Mouse (Mus musculus) liver, embryonic 14.5 days (tissue): ENCODE results near the gene Xdh. TPM values are rescaled to one million over a fixed set of nuclear protein-coding genes. Genes with fewer than 3 reads are reported as not detected.
"Not testable (repeated sequence)": the region's sequence is repeated elsewhere in the genome, so short reads cannot be mapped to it uniquely, and the experiment has no call there.

Experiments
- ATAC-seq: fragments of 200-750 bp; cut with Nextera tagmentation; 2 replicates; pipeline ENCODE4 v1.8.0; 2017; ENCODE audit warnings: moderate number of reproducible peaks, mild to moderate bottlenecking, moderate library complexity; ENCODE audit not compliant: insufficient read depth
- DNase-seq, 3 experiments: peaks; one replicate each; pipeline ENCODE4 v3.0.0-alpha.2; 2012 to 2013; ENCODE audit warnings: low read depth in 3 of 3, low spot score in 3 of 3
- H3K27ac ChIP-seq: fragments of 300-500 bp; sonication (generic); 2 replicates; pipeline ENCODE4 v1.5.1; 2014; ENCODE audit warnings: moderate library complexity, mild to moderate bottlenecking, control low read depth, inconsistent platforms
- H3K27me3 ChIP-seq: fragments of 300-500 bp; sonication (generic); 2 replicates; pipeline ENCODE4 v1.6.1; 2014; ENCODE audit warnings: mild to moderate bottlenecking, low read length, moderate library complexity; ENCODE audit not compliant: control insufficient read depth, insufficient read depth
- H3K36me3 ChIP-seq: fragments of 300-500 bp; sonication (generic); replicated peaks from 2 replicates; pipeline ENCODE4 v1.6.1; 2014; ENCODE audit warnings: low read depth; ENCODE audit not compliant: control insufficient read depth, insufficient read depth
- H3K4me1 ChIP-seq, 2 experiments: fragments of 200-500 bp in 1 of 2; fragments of 300-500 bp in 1 of 2; sonication (generic) in 1 of 2; replicated peaks; 2 replicates each; pipeline ENCODE4 v1.6.1; 2012 to 2014; ENCODE audit warnings: antibody characterized with exemption in 1 of 2, inconsistent platforms in 1 of 2, low read length in 1 of 2; ENCODE audit not compliant: control insufficient read depth in 2 of 2, insufficient read depth in 2 of 2
- H3K4me2 ChIP-seq: fragments of 300-500 bp; sonication (generic); 2 replicates; pipeline ENCODE4 v1.6.1; 2014; ENCODE audit warnings: low read depth, mild to moderate bottlenecking, control low read depth, moderate library complexity
- H3K4me3 ChIP-seq, 2 experiments: fragments of 200-500 bp in 1 of 2; fragments of 300-500 bp in 1 of 2; sonication (generic) in 1 of 2; 2 replicates each; pipeline ENCODE4 v1.5.1; 2012 to 2014; ENCODE audit warnings: low read depth in 2 of 2, low read length in 2 of 2, mild to moderate bottlenecking in 2 of 2, control low read depth in 1 of 2, inconsistent platforms in 1 of 2, moderate library complexity in 1 of 2; ENCODE audit not compliant: insufficient read depth in 1 of 2
- H3K9ac ChIP-seq: fragments of 300-500 bp; sonication (generic); replicated peaks from 2 replicates; pipeline ENCODE4 v1.6.1; 2014; ENCODE audit warnings: mild to moderate bottlenecking, control low read depth, moderate library complexity
- H3K9me3 ChIP-seq: fragments of 300-500 bp; sonication (generic); 2 replicates; pipeline ENCODE4 v1.6.1; 2016; ENCODE audit warnings: low read length, mixed read lengths; ENCODE audit not compliant: control insufficient read depth
- CTCF ChIP-seq: IDR thresholded peaks from 2 replicates; pipeline ENCODE4 v1.5.1; 2016; ENCODE audit warnings: antibody characterized with exemption, low read depth, control low read depth
- EP300 ChIP-seq: IDR thresholded peaks from 2 replicates; pipeline ENCODE4 v1.6.1; 2016; ENCODE audit warnings: antibody characterized with exemption, low read depth
- WGBS: fragments of 180-500 bp; shearing (Covaris S2); extraction: QIAGEN DNeasy Blood & Tissue Kit; methylation state at CpG from one replicate; pipeline ENCODE4 v1.1.7; 2014; ENCODE audit not compliant: insufficient replicate concordance; 5-methylcytosine and 5-hydroxymethylcytosine counted together
- polyA plus RNA-seq, 2 experiments: library from polyadenylated mRNA; depleted of rRNA in 1 of 2; stranded (reverse) in 1 of 2; unstranded in 1 of 2; fragments of >200 nt; fragmentation: Nextera tagmentation in 1 of 2; extraction: Ambion mirVana in 1 of 2; gene quantifications; 2 replicates each; pipeline versions ENCODE4 v1.2.1 to v1.2.3; 2012 to 2014

Gene Xdh
- polyA plus RNA-seq, 2 experiments: 0.85 to 1.3 TPM

DNA sequence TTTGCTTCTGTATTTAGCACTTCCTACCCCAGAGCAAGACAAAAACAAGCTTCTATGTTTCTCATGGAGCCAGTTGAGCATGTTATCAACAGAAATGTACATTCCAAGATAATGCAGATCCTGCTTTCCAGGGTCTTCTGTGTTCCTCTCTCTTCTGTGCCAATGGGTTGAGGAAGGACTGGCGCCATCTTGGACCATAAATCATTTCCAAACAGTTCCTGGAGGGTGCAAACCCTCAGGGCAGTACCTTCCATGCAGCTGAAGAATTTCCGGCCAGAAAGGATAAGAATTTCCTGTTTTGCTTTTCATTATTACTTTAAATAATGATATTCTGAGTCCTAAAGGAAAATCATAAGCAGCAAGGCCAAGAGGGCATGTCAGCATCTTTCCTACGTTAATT, 104.4 kb downstream of the Xdh start:
- 35% methylated on average over 3 of the region's 3 CpGs for WGBS
- no peaks in the 10 kb centered on the region for H3K27me3 ChIP-seq
- H3K36me3 ChIP-seq: no peaks in the 10 kb centered on the region
- no peak overlapping the region for H3K4me2 ChIP-seq
- 0 out of 4 replicates have a peak, but pooled peaks cover 0 to under 1% of the 10 kb centered on the region in 2 experiments for H3K4me1 ChIP-seq
- H3K9me3 ChIP-seq: no peaks in the 10 kb centered on the region
- DNase-seq (no peak), ATAC-seq (no peak)
- no peak overlapping the region for H3K9ac ChIP-seq
- no peak overlapping the region for H3K27ac ChIP-seq
- H3K4me3 ChIP-seq: no peak overlapping the region
- TF ChIP-seq EP300 (no peak), CTCF (no peak)

DNA sequence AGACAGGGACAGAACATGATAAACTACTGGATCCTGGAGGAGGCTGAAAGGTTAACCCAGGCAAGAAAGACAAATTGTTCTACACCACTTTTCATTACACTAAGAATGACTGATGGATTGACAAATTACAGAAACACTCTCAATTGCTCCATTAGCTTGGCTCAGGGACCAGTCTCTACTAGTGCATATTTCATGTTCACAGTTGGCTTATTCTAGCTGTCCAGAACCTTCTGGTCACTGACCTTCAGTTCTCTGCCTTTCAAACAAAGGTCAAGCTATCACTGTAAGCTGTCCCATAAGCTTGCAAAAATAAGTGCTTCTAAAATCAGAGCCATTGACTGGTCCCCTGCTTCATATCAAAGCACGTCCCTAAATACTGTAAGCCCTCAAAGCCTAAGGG, 107.0 kb downstream of the Xdh start:
- H3K36me3 ChIP-seq: no peaks in the 10 kb centered on the region
- no peak overlapping the region for H3K27ac ChIP-seq
- H3K27me3 ChIP-seq: no peaks in the 10 kb centered on the region
- TF ChIP-seq CTCF (no peak), EP300 (no peak)
- no peak overlapping the region for H3K4me2 ChIP-seq
- H3K4me1 ChIP-seq: 0 out of 4 replicates have a peak, but pooled peaks cover 0 to 4% of the 10 kb centered on the region in 2 experiments
- no peak overlapping the region for H3K9ac ChIP-seq
- no peak for ATAC-seq
- 55% methylated on average over 1 of the region's 1 CpGs for WGBS
- no peak for DNase-seq
- H3K9me3 ChIP-seq: no peaks in the 10 kb centered on the region
- no peak overlapping the region for H3K4me3 ChIP-seq

DNA sequence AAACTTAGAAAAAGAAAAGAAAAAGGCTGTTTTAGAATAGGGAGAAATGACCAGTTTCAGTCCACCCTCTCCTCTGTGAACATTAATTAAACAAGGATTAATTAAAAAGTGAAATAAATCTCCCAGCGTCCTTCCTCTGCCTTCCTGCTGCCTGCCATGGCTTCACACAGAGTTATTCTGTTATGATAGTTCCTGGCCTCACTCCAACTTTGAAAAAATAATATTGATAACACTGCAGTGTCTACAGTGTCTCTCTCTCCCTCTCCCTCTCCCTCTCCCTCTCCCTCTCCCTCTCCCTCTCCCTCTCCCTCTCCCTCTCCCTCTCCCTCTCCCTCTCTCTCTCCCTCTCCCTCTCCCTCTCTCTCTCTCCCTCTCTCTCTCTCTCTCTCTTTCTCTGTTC, 110.1 kb downstream of the Xdh start:
- DNase-seq, H3K9me3 ChIP-seq, H3K4me1 ChIP-seq, H3K4me2 ChIP-seq, H3K36me3 ChIP-seq, H3K4me3 ChIP-seq, ATAC-seq, H3K9ac ChIP-seq, H3K27ac ChIP-seq, H3K27me3 ChIP-seq: not testable (repeated sequence)
- WGBS: 36% methylated on average over 1 of the region's 1 CpGs

GRCm38 (mm10) chr17:73839086-73839835, 110.7 kb downstream of the Xdh start:
- no peaks in the 10 kb centered on the region for H3K36me3 ChIP-seq
- DNase-seq (no peak), ATAC-seq (no peak)
- no peak overlapping the region for H3K4me2 ChIP-seq
- no peak for TF ChIP-seq EP300
- no peak for TF ChIP-seq CTCF
- 44% methylated on average over 3 of the region's 3 CpGs for WGBS
- no peak overlapping the region for H3K27ac ChIP-seq
- no peak overlapping the region for H3K4me3 ChIP-seq
- H3K4me1 ChIP-seq: 0 out of 4 replicates have a peak, but pooled peaks cover 0 to 4% of the 10 kb centered on the region in 2 experiments
- no peaks in the 10 kb centered on the region for H3K9me3 ChIP-seq
- no peaks in the 10 kb centered on the region for H3K27me3 ChIP-seq
- H3K9ac ChIP-seq: no peak overlapping the region

DNA sequence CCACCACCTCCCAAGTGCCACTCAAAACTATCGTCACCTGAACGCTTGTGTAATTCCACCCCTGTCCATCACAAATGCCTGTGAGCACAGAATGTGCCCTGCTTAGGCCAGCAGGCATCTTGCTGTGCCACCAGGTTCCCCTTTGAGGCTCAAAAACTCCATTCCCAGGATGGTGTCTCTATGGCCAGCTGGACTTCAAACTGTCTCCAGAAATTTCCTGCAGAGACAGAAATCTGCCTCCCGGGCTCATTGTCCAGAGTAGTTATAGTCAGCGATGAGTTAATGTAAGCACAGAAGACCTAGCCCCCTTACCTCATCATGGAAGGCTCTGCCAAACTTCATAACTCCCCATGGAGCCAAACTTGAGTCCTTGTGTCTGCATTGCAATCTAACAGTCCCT, 112.8 kb downstream of the Xdh start:
- Histone ChIP-seq H3K27ac (no peak overlapping the region), H3K36me3 (no peaks in the 10 kb centered on the region), H3K27me3 (no peaks in the 10 kb centered on the region), H3K4me1 (0 out of 4 replicates have a peak, but pooled peaks cover 0 to 4% of the 10 kb centered on the region in 2 experiments), H3K4me3 (no peak overlapping the region), H3K9me3 (no peaks in the 10 kb centered on the region), H3K4me2 (no peak overlapping the region), H3K9ac (no peak overlapping the region)
- DNase-seq (no peak), ATAC-seq (no peak)
- 61% methylated on average over 4 of the region's 4 CpGs for WGBS
- TF ChIP-seq CTCF: no peak
- TF ChIP-seq EP300: no peak
